Mouse (Mus musculus): ENCODE data around the gene Fam57b. TPM values are rescaled to one million over a fixed set of nuclear protein-coding genes. Genes with fewer than 3 reads are reported as not detected.

Fam57b gene
- total RNA-seq, 2 experiments from 2014 or later, result 165 to 167 TPM

- DNase-seq, result no peak
- intact Hi-C loops (cut with DNase I), result no loop called here
These were observed 920 bp downstream of the Fam57b start for GRCm38 (mm10) chr7:126798127-126799049.

- intact Hi-C loops (cut with DNase I), result no loop called here
- peak; percentile 97 for DNase-seq
These were observed 1.6 kb downstream of the Fam57b start for GRCm38 (mm10) chr7:126799050-126799467.

GRCm38 (mm10) chr7:126799468-126800268 is 2.2 kb downstream of the Fam57b start:
- peak; percentile 49 for DNase-seq
- intact Hi-C loops (cut with DNase I), result no loop called here

DNA sequence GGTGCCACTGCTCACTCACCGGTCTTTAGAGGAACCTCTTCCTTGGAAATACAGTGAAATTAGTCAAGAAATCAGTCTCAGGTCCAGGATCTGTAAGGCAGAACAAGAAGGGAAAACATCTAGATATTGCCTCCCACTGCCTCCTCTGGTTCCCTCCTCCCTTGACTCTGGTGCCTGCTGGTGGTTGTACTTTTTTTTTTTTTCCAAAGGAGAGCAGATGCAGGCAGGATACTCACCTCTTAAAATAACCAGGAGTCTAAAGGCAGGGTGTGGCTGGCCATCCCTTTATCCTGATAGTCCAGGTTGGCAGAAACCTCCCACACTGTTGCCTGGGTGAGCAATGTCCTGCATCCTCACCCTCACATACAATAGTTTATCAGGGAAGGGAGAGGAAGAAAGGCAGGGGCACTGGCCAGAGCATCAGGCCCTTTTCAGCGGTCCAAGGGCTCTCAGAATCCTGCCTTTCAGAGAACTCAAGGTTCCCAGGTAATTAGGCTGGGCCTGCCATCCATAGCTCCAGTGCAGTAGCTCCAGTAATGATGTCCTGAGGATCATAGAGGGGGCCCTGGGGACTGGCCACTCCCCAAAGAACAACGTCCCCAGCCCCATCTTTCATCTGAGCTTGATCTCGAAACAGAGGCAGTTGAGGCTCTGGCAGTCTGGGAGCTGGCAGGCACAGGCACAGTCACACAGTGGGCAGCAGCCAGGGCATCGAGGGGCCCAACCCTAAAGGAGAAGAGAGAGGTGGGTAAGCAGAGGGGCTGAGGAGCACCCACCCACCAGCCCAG is 3.0 kb downstream of the Fam57b start:
- intact Hi-C loops (cut with DNase I), result no loop called here
- DNase-seq, result no peak

DNA sequence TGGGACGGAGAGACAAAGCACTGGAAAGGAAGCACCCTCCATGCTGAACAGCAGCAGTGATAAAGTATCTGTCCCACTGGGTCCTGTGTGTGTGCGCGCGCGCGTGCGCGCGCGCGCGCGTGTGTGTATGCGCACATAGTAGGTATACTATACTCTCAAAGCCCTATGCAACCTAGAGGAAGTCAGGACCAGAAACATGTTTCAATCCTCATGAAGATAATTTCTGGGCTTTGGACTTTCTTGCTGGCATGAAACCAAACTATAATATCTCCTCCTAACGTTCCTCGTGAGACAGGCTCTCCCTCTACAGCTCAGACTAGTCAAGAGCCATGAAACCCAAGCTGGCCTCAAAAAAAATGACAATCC is 3.6 kb downstream of the Fam57b start:
- intact Hi-C loops (cut with DNase I), result no loop called here
- DNase-seq, result no peak

DNA sequence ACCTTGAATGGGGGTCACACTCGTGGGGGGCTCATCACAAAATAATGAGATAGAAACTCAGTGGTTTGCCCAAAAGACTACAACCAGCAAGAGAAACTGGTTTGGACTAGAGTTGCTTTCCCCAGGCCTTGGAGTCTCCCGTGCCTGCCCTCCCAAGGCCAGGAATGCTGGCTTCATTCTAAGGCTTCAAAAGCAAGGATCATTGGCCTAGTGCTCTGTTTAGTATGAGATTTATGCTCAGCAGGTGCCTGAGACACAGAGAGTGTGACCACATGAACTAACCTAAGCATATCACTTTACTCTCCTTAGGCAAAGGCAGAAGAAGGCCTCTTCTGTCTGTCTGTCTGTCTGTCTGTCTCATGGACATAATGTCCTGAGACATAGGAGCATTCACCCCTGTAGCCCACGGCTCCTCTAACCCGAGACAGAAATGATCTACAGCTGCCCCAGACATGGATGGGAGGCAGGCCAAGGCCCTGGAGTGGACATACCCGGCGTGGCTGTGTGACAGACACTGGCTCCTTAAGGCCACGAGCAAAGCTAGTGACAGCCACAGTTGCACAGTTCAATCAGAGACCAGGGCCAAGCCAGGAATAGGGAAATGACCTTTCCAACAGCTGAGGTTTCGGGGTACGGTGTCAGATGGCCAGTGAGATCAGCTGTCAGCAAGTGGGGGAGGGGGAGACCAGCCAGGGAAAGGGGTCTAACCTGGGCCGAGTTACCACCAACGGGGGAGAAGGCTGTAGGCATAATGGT is 4.8 kb downstream of the Fam57b start:
- intact Hi-C loops (cut with DNase I), result no loop called here
- no peak for DNase-seq

- intact Hi-C loops (cut with DNase I), result no loop called here
- DNase-seq, result no peak
These were observed 5.7 kb downstream of the Fam57b start for GRCm38 (mm10) chr7:126803181-126803580.

- DNase-seq, result no peak
- intact Hi-C loops (cut with DNase I), result no loop called here
These were observed 6.3 kb downstream of the Fam57b start for GRCm38 (mm10) chr7:126803751-126804150.

DNA sequence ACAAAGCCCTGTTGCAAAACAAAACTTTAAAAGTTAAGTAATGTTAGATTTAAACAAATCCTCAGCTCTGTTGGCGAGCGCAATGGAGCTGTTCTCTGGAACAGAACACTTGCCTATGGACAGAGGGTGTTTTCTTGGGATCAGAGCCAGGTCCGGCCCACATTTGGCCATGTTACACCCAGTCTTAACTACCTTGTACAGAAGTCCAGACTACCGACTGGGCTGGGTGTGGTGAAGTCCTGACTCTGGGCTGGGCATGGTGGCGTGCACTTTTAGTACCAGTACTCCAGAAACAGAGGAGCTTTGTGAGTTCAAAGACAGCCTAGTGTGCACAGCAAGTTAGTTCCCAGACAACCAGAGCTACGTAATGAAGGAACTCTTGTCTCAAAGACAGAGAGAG is 9.5 kb downstream of the Fam57b start:
- intact Hi-C loops (cut with DNase I), result no loop called here

DNA sequence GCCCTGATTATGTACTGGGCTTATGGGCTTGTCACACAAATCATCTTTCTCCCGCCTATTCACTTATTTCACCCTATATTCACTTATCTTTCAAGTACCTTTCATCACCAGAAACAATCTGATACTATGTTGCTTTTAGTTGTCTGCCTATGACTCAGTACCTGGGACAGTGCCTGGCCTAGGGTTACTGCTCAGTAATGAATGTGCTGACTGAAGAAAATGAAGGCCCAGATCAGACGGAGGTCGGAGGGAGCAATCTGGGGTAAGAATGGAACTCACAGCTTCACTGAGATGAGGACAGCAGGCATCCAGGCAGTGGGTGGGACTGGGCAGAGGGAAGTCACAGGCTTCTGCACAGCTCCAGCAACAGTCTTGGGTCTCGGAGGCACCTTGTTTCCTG is 9.9 kb downstream of the Fam57b start:
- no peak for DNase-seq
- intact Hi-C loops (cut with DNase I), result no loop called here

More for the DNA sequence above, 9.5 kb downstream of the Fam57b start:
- no peak for DNase-seq

DNA sequence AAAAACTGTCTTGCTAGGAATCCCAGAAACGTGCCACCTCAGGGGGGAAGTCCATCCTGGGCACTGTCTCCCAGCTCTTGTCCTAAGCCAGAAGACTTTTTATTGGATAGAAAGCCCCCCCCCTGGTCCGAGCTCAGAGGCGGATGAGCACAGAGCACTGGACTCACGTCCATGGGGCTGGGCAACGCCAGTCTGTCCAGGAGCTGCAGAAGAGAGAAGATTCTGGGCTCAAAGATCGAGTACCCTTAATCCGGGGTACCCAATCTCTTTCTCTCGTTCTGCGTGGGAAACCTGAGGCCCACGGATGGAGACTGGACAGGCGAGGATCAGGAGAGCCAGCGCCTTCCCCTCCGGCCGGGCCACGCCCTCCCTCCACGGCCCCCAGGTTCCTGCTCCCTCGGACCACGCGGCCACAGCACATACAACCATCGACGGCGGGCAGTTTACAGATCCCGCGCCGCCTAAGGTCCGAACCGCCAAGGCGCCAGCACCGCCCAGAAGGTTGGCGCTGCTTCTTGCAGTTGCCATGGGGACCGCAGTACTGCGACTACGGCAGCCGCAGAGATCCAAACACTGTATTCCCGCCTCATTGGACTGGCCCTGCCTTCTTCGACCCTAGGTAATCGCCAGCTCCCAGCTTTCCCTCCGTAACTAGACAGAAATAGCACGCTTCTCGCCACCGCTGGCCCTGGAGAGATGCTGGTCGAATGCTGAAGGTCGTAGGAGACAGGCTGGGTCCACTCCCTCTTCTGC is 11.4 kb downstream of the Fam57b start:
- DNase-seq, result peak; percentile 90
- intact Hi-C loops (cut with DNase I), result no loop called here

DNA sequence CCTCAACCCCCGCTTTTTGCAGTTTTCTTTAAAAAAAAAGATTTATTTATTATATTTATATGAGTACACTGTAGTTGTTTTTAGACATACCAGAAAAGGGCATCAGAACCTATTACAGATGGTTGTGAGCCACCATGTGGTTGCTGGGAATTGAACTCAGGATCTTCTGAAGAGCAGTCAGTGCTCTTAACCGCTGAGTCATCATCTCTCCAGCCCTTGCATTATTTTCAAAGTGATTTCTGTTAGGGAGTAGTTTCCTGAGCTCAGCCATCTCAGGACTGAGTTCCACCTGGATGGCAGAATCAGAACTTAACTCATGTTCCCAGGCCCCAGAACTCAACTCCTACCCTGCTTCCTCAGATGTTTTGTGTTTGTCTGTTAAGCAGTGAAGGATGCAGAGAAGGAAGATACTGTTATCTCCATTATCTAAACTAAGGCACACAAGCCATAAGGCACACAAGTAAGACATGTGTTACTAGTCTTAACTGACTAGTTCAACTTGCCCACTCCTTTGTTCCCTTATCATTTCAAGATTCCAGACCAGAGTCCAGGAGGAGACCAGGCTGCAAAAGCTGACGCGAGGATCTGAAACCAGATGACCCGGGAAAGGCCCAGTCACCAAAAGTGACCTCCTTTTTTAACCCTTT is 12.4 kb downstream of the Fam57b start:
- DNase-seq, result no peak
- intact Hi-C loops (cut with DNase I), result no loop called here

- no peak for DNase-seq
- intact Hi-C loops (cut with DNase I), result no loop called here
These were observed 18.3 kb downstream of the Fam57b start for GRCm38 (mm10) chr7:126815726-126816222.

DNA sequence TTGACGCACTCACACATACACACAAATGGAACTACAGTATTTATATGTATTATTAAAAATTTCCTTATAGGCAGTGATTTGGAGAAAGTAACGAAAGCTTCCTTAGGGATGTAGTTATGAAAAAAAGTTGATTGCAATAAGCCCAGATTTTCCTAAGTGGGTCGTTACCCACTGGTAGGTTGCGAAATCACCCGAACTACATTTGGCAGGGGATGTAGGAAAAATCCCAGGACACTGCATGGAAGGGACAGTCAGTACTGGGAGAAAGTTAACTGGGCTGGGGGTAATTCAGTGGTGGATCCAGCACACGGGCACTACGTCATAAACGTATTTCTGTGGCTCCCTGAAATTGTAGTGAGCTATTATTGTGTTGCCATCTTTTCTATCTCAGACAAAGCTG is 19.0 kb downstream of the Fam57b start:
- no peak for DNase-seq
- intact Hi-C loops (cut with DNase I), result no loop called here

DNA sequence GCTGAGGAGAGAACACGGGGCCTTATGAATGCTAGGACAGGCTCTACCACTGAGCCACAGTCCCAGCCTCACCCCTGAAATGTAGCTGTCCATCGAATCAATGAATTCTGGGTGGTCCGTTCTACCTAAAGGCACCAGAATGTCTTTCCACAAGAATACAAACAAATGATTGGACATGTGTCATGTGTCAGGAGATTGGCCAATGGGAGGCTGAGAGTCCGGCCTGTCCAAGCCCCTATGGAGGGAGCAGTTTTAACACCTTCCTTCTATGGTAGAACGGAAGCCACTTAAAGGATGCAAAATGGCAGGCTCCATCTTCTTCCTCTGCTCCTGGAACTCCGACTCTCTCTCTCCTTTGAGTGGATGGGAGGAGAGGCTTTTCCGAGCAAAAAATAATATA is 20.1 kb downstream of the Fam57b start:
- intact Hi-C loops (cut with DNase I), result no loop called here
- no peak for DNase-seq

- intact Hi-C loops (cut with DNase I), result no loop called here
- no peak for DNase-seq
These were observed 21.4 kb downstream of the Fam57b start for GRCm38 (mm10) chr7:126818818-126819217.

- peak; percentile 86 for DNase-seq
- intact Hi-C loops (cut with DNase I), result loop anchor here (5.0 kb wide), 1 partner anchor 150 kb away; no protein-coding TSS in a partner anchor
These were observed 24.5 kb downstream of the Fam57b start for GRCm38 (mm10) chr7:126821835-126822511.

DNA sequence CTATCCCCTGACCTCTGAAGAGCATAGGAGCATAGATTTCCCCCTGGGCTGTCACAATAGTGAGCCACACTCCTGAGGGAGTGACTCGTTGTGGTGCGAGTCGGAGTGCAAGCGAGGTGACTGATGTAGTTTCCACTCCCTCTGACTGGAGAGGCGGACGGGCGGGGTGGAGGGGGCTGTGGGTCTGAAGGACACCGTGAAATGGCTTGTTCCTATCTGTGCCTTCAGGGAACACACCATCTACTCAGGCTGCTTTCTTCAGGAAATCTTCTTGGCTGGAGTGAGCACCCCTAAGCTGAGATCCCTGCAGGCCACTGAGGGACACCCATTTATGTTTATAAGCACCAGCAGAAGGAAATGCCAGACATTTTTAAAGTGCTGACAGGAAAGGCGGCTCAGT is 25.3 kb downstream of the Fam57b start:
- no peak for DNase-seq
- intact Hi-C loops (cut with DNase I), result loop anchor here (5.0 kb wide), 1 partner anchor 150 kb away; no protein-coding TSS in a partner anchor
